9 mouse cellular contexts compared by ENCODE assay signal in genomic region chr16:16865696-16866561, GRCm38 (mm10). TPM values are rescaled to one million over a fixed set of nuclear protein-coding genes. Genes with fewer than 3 reads are reported as not detected.
DNase-seq lines count a peak whose midpoint lies in the region; ATAC-seq and TF ChIP-seq lines count a peak whose summit lies in the region.
"Had no signal": no experiment of that assay in that cellular context is flagged by ENCODE, and none has a peak within 500 bp of the region (broad histone marks: within the 10 kb centered on the region; RNA-seq: fewer than 3 reads in every experiment).

No protein-coding gene starts in this region.

- peak overlapping the region; percentile 47; the same call in 1 of the 2 replicates for H3K27ac ChIP-seq in MEL (ENCODE audit: control insufficient read depth, low read depth, low read length)
- H3K27ac ChIP-seq in bone marrow, adult 2 months (ENCODE audit: control insufficient read depth, insufficient read depth, low read depth, low read length, poor library complexity), result peak overlapping the region; percentile 17; the same call in 1 of the 2 replicates
- H3K27ac ChIP-seq in forebrain, embryonic 12.5 days, result no peak overlapping the region

- no peak for TF ChIP-seq CTCF in MEL (IDR thresholded peaks at IDR 0.05 in 2 of 3, conservative IDR thresholded peaks at IDR 0.05 in 1 of 3; ENCODE audit: control insufficient read depth in 1 of 3, insufficient read depth in 1 of 3, low read depth in 2 of 3, low read length in 3 of 3, poor library complexity in 1 of 3, severe bottlenecking in 1 of 3)
- TF ChIP-seq CTCF in bone marrow, adult 2 months (IDR thresholded peaks at IDR 0.05; ENCODE audit: control insufficient read depth, insufficient read depth, low read length), result no peak

- DNase-seq in MEL (ENCODE audit: low read depth, low spot score), result peak; percentile 42
- DNase-seq in induced T-regulatory cell, adult 2 months (ENCODE audit: low read depth), result peak; percentile 20
- peak; percentile 26 for DNase-seq in lung, postnatal 14 days
- DNase-seq in spleen, postnatal 36 days (ENCODE audit: low spot score in 2 of 2), result no peak
- no peak for DNase-seq in adrenal gland, adult 18-20 months (ENCODE audit: low spot score in 2 of 2)

- peaks cover 2 to 17% of the 10 kb centered on the region in 2 experiments; a peak in 3 of 4 replicates for H3K4me1 ChIP-seq in MEL (ENCODE audit: control insufficient read depth in 1 of 2, insufficient read depth in 2 of 2, low read length in 2 of 2)
- peaks cover 3% of the 10 kb centered on the region for H3K4me1 ChIP-seq in bone marrow, adult 2 months (ENCODE audit: control insufficient read depth, insufficient read depth, low read length)
- no peaks in the 10 kb centered on the region for H3K4me1 ChIP-seq in forebrain, embryonic 12.5 days

- no peak for TF ChIP-seq POLR2A in MEL (IDR thresholded peaks at IDR 0.05; ENCODE audit: control insufficient read depth in 1 of 2, insufficient read depth in 1 of 2, low read depth in 1 of 2, low read length in 2 of 2, poor library complexity in 1 of 2)
- no peak for TF ChIP-seq POLR2A in bone marrow, adult 2 months (IDR thresholded peaks at IDR 0.05; ENCODE audit: borderline replicate concordance, control insufficient read depth, low read depth, low read length)

- no peaks in the 10 kb centered on the region for H3K27me3 ChIP-seq in MEL (ENCODE audit: control insufficient read depth in 1 of 2, insufficient read depth in 2 of 2, low read length in 2 of 2)
- no peaks in the 10 kb centered on the region for H3K27me3 ChIP-seq in forebrain, embryonic 12.5 days

- H3K79me2 ChIP-seq in MEL (ENCODE audit: control insufficient read depth, insufficient read depth, low read length, poor library complexity), result peaks cover 4% of the 10 kb centered on the region

- peak; percentile 37; a peak in 1 of 4 replicates for TF ChIP-seq EP300 in MEL (IDR thresholded peaks at IDR 0.05; ENCODE audit: low read depth in 1 of 2, low read length in 2 of 2)

- no peak overlapping the region for H3K4me2 ChIP-seq in forebrain, embryonic 12.5 days

- no peak for ATAC-seq in forebrain, embryonic 12.5 days (ENCODE audit: low FRiP score)

- H3K4me3 ChIP-seq in MEL (ENCODE audit: control insufficient read depth in 1 of 2, insufficient read depth in 1 of 2, low read depth in 2 of 2, low read length in 2 of 2), result no peak overlapping the region
- no peak overlapping the region for H3K4me3 ChIP-seq in bone marrow, adult 2 months (replicated peaks; ENCODE audit: control insufficient read depth, low read depth, low read length)
- H3K4me3 ChIP-seq in forebrain, embryonic 12.5 days (replicated peaks), result no peak overlapping the region

- WGBS in bone marrow, adult 2 months, result 8% methylated on average over 5 of the region's 5 CpGs
- 64% methylated on average over 4 of the region's 5 CpGs for WGBS in forebrain, embryonic 12.5 days

- TF ChIP-seq RAD21 in MEL (IDR thresholded peaks at IDR 0.05; ENCODE audit: low read depth, low read length), result no peak

- H3K9ac ChIP-seq in MEL (ENCODE audit: control insufficient read depth, low read depth, low read length, poor library complexity, severe bottlenecking), result no peak overlapping the region
- H3K9ac ChIP-seq in forebrain, embryonic 12.5 days, result no peak overlapping the region

- peaks cover 0 to 27% of the 10 kb centered on the region in 2 experiments; a peak in 2 of 4 replicates for H3K36me3 ChIP-seq in MEL (ENCODE audit: control insufficient read depth in 1 of 2, insufficient read depth in 2 of 2, low read length in 2 of 2)
- no peaks in the 10 kb centered on the region for H3K36me3 ChIP-seq in forebrain, embryonic 12.5 days (replicated peaks)

- no peaks in the 10 kb centered on the region for H3K9me3 ChIP-seq in MEL (replicated peaks; ENCODE audit: insufficient read depth, low read length)
- no peaks in the 10 kb centered on the region for H3K9me3 ChIP-seq in forebrain, embryonic 12.5 days

TF ChIP-seq in MEL, 35 proteins besides CTCF, POLR2A, EP300 and RAD21:
- TF ChIP-seq ZC3H11A (IDR thresholded peaks at IDR 0.05; ENCODE audit: low read depth, low read length) (no peak), HCFC1 (IDR thresholded peaks at IDR 0.05; ENCODE audit: low read depth, low read length) (no peak), GABPA (IDR thresholded peaks at IDR 0.05; ENCODE audit: low read depth, low read length) (no peak), CHD1 (IDR thresholded peaks at IDR 0.05; ENCODE audit: low read depth, low read length) (no peak), MAX (IDR thresholded peaks at IDR 0.05; ENCODE audit: low read length) (no peak), TCF12 (IDR thresholded peaks at IDR 0.05; ENCODE audit: low read depth, low read length) (no peak), POLR2AphosphoS2 (IDR thresholded peaks at IDR 0.05; ENCODE audit: low read length) (no peak), TBP (IDR thresholded peaks at IDR 0.05; ENCODE audit: low read depth, low read length) (no peak), MEF2A (IDR thresholded peaks at IDR 0.05; ENCODE audit: extremely low read depth, insufficient replicate concordance, low read depth, low read length, poor library complexity, severe bottlenecking) (no peak), JUND (IDR thresholded peaks at IDR 0.05; ENCODE audit: low read depth, low read length) (no peak), TAL1 (IDR thresholded peaks at IDR 0.05; ENCODE audit: low read length) (no peak), CHD2 (IDR thresholded peaks at IDR 0.05; ENCODE audit: low read length) (no peak), GATA1 (IDR thresholded peaks at IDR 0.05; ENCODE audit: low read depth, low read length) (no peak), MXI1 (IDR thresholded peaks at IDR 0.05; ENCODE audit: low read depth, low read length) (no peak), KAT2A (conservative IDR thresholded peaks at IDR 0.05; ENCODE audit: low read depth, low read length) (no peak), BHLHE40 (IDR thresholded peaks at IDR 0.05; ENCODE audit: borderline replicate concordance, low read depth, low read length) (no peak), USF1 (IDR thresholded peaks at IDR 0.05; ENCODE audit: low read depth, low read length) (no peak), MAFK (IDR thresholded peaks at IDR 0.05; ENCODE audit: borderline replicate concordance, low read depth, low read length) (no peak), ETS1 (IDR thresholded peaks at IDR 0.05; ENCODE audit: low read depth, low read length) (no peak)

RNA-seq across cellular contexts. Expression of gene Igll1, which starts 2.1 kb away (rescaled TPM):
- not detected in 2 replicates for total RNA-seq in MEL (2012; rRNA removed)
- polyA plus RNA-seq in MEL (2012; ENCODE audit: insufficient read depth in 1 of 2, insufficient read length in 2 of 2, low read depth in 1 of 2, low replicate concordance in 2 of 2, missing spikeins in 1 of 2), result not detected
- 6.4 and 9.2 TPM in 2 replicates for polyA plus RNA-seq in bone marrow, adult 2 months (2011; ENCODE audit: insufficient read depth, insufficient read length, low replicate concordance, missing spikeins)
- polyA plus RNA-seq in forebrain, embryonic 12.5 days (2016; fragmentation: Nextera tagmentation; extraction: Ambion mirVana), result 0.23 TPM in 1 of 2 replicates, not detected in the other
- total RNA-seq in adrenal gland, adult 18-20 months (2021), result not detected
- polyA plus RNA-seq: intestine, embryonic 14.5 days; neural tube, embryonic 11.5 days had no signal

RNA-seq across cellular contexts. Expression of gene Top3b, which starts 4.6 kb away (rescaled TPM):
- total RNA-seq in MEL (2012; rRNA removed), result 49.9 and 50.5 TPM in 2 replicates
- 10 to 100 TPM in 1 of 2 experiments, not detected in 1; 93.2 TPM for polyA plus RNA-seq in MEL (2012; ENCODE audit: insufficient read depth in 1 of 2, insufficient read length in 2 of 2, low read depth in 1 of 2, low replicate concordance in 2 of 2, missing spikeins in 1 of 2)
- 24.8 and 65.0 TPM in 2 replicates for polyA plus RNA-seq in bone marrow, adult 2 months (2011; ENCODE audit: insufficient read depth, insufficient read length, low replicate concordance, missing spikeins)
- 64.3 and 66.5 TPM in 2 replicates for polyA plus RNA-seq in forebrain, embryonic 12.5 days (2016; fragmentation: Nextera tagmentation; extraction: Ambion mirVana)
- 10 to 100 TPM; 55.8 to 61.8 TPM for total RNA-seq in adrenal gland, adult 18-20 months (2021)

RNA-seq across cellular contexts. Expression of gene Vpreb1, which starts 4.7 kb away (rescaled TPM):
- total RNA-seq in MEL (2012; rRNA removed), result not detected in 2 replicates
- polyA plus RNA-seq in MEL (2012; ENCODE audit: insufficient read depth in 1 of 2, insufficient read length in 2 of 2, low read depth in 1 of 2, low replicate concordance in 2 of 2, missing spikeins in 1 of 2), result under 1 TPM in 1 of 2 experiments, not detected in 1; 0.33 TPM
- 16.3 and 26.8 TPM in 2 replicates for polyA plus RNA-seq in bone marrow, adult 2 months (2011; ENCODE audit: insufficient read depth, insufficient read length, low replicate concordance, missing spikeins)
- 2.1 and 2.9 TPM in 2 replicates for polyA plus RNA-seq in forebrain, embryonic 12.5 days (2016; fragmentation: Nextera tagmentation; extraction: Ambion mirVana)
- 1 to 10 TPM in 1 of 2 experiments, not detected in 1; 1.1 TPM for total RNA-seq in adrenal gland, adult 18-20 months (2021)

RNA-seq across cellular contexts. Expression of gene Ppm1f, which starts 30.3 kb away (rescaled TPM):
- 28.6 and 30.6 TPM in 2 replicates for total RNA-seq in MEL (2012; rRNA removed)
- 10 to 100 TPM in 1 of 2 experiments, not detected in 1; 28.3 TPM for polyA plus RNA-seq in MEL (2012; ENCODE audit: insufficient read depth in 1 of 2, insufficient read length in 2 of 2, low read depth in 1 of 2, low replicate concordance in 2 of 2, missing spikeins in 1 of 2)
- polyA plus RNA-seq in bone marrow, adult 2 months (2011; ENCODE audit: insufficient read depth, insufficient read length, low replicate concordance, missing spikeins), result 3.8 and 4.6 TPM in 2 replicates
- 30.6 and 33.3 TPM in 2 replicates for polyA plus RNA-seq in forebrain, embryonic 12.5 days (2016; fragmentation: Nextera tagmentation; extraction: Ambion mirVana)
- 10 to 100 TPM; 29.5 to 36.6 TPM for total RNA-seq in adrenal gland, adult 18-20 months (2021)

RNA-seq across cellular contexts. Expression of gene Spag6l, which starts 36.7 kb away (rescaled TPM):
- total RNA-seq in MEL (2012; rRNA removed), result not detected in 2 replicates
- not detected for polyA plus RNA-seq in MEL (2012; ENCODE audit: insufficient read depth in 1 of 2, insufficient read length in 2 of 2, low read depth in 1 of 2, low replicate concordance in 2 of 2, missing spikeins in 1 of 2)
- polyA plus RNA-seq in bone marrow, adult 2 months (2011; ENCODE audit: insufficient read depth, insufficient read length, low replicate concordance, missing spikeins), result not detected in 2 replicates
- polyA plus RNA-seq in forebrain, embryonic 12.5 days (2016; fragmentation: Nextera tagmentation; extraction: Ambion mirVana), result 3.7 and 4.7 TPM in 2 replicates
- under 1 TPM in 1 of 2 experiments, not detected in 1; 0.36 TPM for total RNA-seq in adrenal gland, adult 18-20 months (2021)

Comparison
In these comparisons a context has a peak if more than half of its experiments do, and no peak if none do; other contexts are left out.
1. DNase-seq: peak in MEL (single experiment), induced T-regulatory cell, adult 2 months (single experiment) and lung, postnatal 14 days (single experiment); none in spleen, postnatal 36 days (0 of 2) and adrenal gland, adult 18-20 months (0 of 2).